Mouse (Mus musculus) left cerebral cortex, postnatal 4 days (tissue): ENCODE data around the gene Swap70. TPM values are rescaled to one million over a fixed set of nuclear protein-coding genes. Genes with fewer than 3 reads are reported as not detected.

Source experiments
- DNase-seq: peaks from one replicate; pipeline ENCODE4 v3.0.0-alpha.2; 2022
- intact Hi-C: fragments of 180-260 bp; cut with DNase I; formaldehyde crosslinking; loops from one replicate; pipeline ENCODE4 v1.15.1; 2025
- total RNA-seq, 2 experiments: library from RNA; stranded (reverse); gene quantifications; 2 replicates each; pipeline ENCODE4 v1.2.3; 2021

Gene Swap70
- total RNA-seq, 2 experiments from 2014 or later = 10.4 to 12.2 TPM

GRCm38 (mm10) chr7:110237451-110237836, 15.9 kb downstream of the Swap70 start:
- no peak for DNase-seq
- intact Hi-C loops = no loop called here

GRCm38 (mm10) chr7:110237837-110238451, 16.4 kb downstream of the Swap70 start:
- intact Hi-C loops = no loop called here
- no peak for DNase-seq

GRCm38 (mm10) chr7:110239590-110239989, 18.1 kb downstream of the Swap70 start:
- DNase-seq = no peak
- intact Hi-C loops = no loop called here

- intact Hi-C loops = no loop called here
- DNase-seq = no peak
Measured at GRCm38 (mm10) chr7:110241472-110242289, 20.2 kb downstream of the Swap70 start.

GRCm38 (mm10) chr7:110242290-110242581, 20.7 kb downstream of the Swap70 start:
- intact Hi-C loops = no loop called here

GRCm38 (mm10) chr7:110245128-110245527, 23.6 kb downstream of the Swap70 start:
- DNase-seq = no peak
- intact Hi-C loops = no loop called here

More at GRCm38 (mm10) chr7:110242290-110242581, 20.7 kb downstream of the Swap70 start:
- DNase-seq = no peak

- DNase-seq = peak; percentile 33
- intact Hi-C loops = no loop called here
Measured at GRCm38 (mm10) chr7:110246526-110246925, 25.0 kb downstream of the Swap70 start.

- no peak for DNase-seq
- intact Hi-C loops = no loop called here
Measured at GRCm38 (mm10) chr7:110247801-110248200, 26.3 kb downstream of the Swap70 start.

- DNase-seq = no peak
- intact Hi-C loops = no loop called here
Measured at GRCm38 (mm10) chr7:110248677-110249076, 27.2 kb downstream of the Swap70 start.

- intact Hi-C loops = no loop called here
- DNase-seq = no peak
Measured at GRCm38 (mm10) chr7:110253861-110254260, 32.4 kb downstream of the Swap70 start.

- intact Hi-C loops = no loop called here
- no peak for DNase-seq
Measured at GRCm38 (mm10) chr7:110254395-110254794, 32.9 kb downstream of the Swap70 start.

GRCm38 (mm10) chr7:110257059-110257458, 35.5 kb downstream of the Swap70 start:
- intact Hi-C loops = no loop called here
- DNase-seq = no peak

- DNase-seq = no peak
- intact Hi-C loops = no loop called here
Measured at GRCm38 (mm10) chr7:110258196-110258950, 36.9 kb downstream of the Swap70 start.

GRCm38 (mm10) chr7:110259966-110260711, 38.6 kb downstream of the Swap70 start:
- intact Hi-C loops = loop anchor here (5.0 kb wide), 1 partner anchor 38 kb away; the partner anchor contains the start of gene Swap70
- no peak for DNase-seq

- intact Hi-C loops = loop anchor here (5.0 kb wide), 1 partner anchor 40 kb away; the partner anchor contains the start of gene Swap70
- DNase-seq = no peak
Measured at GRCm38 (mm10) chr7:110261807-110262206, 40.3 kb downstream of the Swap70 start.

- intact Hi-C loops = loop anchor here (5.0 kb wide), 1 partner anchor 40 kb away; the partner anchor contains the start of gene Swap70
- no peak for DNase-seq
Measured at GRCm38 (mm10) chr7:110262661-110263060, 41.1 kb downstream of the Swap70 start.

GRCm38 (mm10) chr7:110263474-110263873, 42.0 kb downstream of the Swap70 start:
- intact Hi-C loops = loop anchor here (5.0 kb wide), 1 partner anchor 41 kb away; the partner anchor contains the start of gene Swap70

GRCm38 (mm10) chr7:110265796-110266195, 44.3 kb downstream of the Swap70 start:
- intact Hi-C loops = loop anchor here (5.0 kb wide), 1 partner anchor 98 kb away; no protein-coding TSS in a partner anchor
- peak; percentile 81 for DNase-seq

More at GRCm38 (mm10) chr7:110263474-110263873, 42.0 kb downstream of the Swap70 start:
- no peak for DNase-seq

GRCm38 (mm10) chr7:110267014-110267413, 45.5 kb downstream of the Swap70 start:
- no peak for DNase-seq
- intact Hi-C loops = loop anchor here (5.0 kb wide), 1 partner anchor 100 kb away; no protein-coding TSS in a partner anchor

GRCm38 (mm10) chr7:110267994-110268393, 46.5 kb downstream of the Swap70 start:
- intact Hi-C loops = loop anchor here (5.0 kb wide), 1 partner anchor 101 kb away; no protein-coding TSS in a partner anchor
- no peak for DNase-seq
